Mouse (Mus musculus) left cerebral cortex, postnatal 10 days (tissue): ENCODE measurements around the gene Gm10668. TPM values are rescaled to one million over a fixed set of nuclear protein-coding genes. Genes with fewer than 3 reads are reported as not detected.
"Not testable (repeated sequence)": the region's sequence is repeated elsewhere in the genome, so short reads cannot be mapped to it uniquely, and the experiment has no call there.

Source experiments
- DNase-seq, 2 experiments: peaks; one replicate each; pipeline ENCODE4 v3.0.0; 2021 to 2022; ENCODE audit warnings: low spot score in 2 of 2, mixed read lengths in 1 of 2; ENCODE audit errors: extremely low spot score in 1 of 2
- intact Hi-C: fragments of 180-260 bp; cut with DNase I; formaldehyde crosslinking; loops from one replicate; pipeline ENCODE4 v1.15.1; 2025
- total RNA-seq, 2 experiments: library from RNA; stranded (reverse); gene quantifications; 2 replicates each; pipeline ENCODE4 v1.2.3; 2021

The Gm10668 gene
- not detected for total RNA-seq

DNA sequence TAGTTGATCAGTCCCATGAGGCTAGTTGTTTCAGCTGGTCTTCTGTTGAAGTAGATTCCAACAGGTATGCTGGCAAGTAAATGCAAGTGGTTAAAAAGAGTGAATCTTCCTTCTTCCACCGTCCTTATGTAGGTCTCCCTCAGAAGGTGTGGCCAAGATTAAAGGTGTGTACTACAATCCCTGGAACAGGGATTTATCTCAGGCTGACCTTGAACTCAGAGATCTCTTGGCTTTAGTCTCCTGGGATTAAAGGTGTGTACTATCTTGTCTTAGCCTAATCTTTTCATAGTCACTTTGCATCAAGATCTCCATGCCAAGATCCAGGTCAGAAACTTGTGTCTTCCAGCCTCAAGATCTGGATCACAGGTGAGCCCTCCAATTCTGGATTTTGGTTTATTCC is at the start of gene Gm10668:
Gm10668 (minus strand) TSS at position 101 of the 400 bp plus-strand sequence.
- DNase-seq, intact Hi-C loops: not testable (repeated sequence)

GRCm38 (mm10) chr7:20770885-20771284 is 40.5 kb upstream of the Gm10668 start, which contains the start of gene Vmn1r112:
Vmn1r112 (plus strand) TSS chr7:20771185.
- intact Hi-C loops, DNase-seq: not testable (repeated sequence)

DNA sequence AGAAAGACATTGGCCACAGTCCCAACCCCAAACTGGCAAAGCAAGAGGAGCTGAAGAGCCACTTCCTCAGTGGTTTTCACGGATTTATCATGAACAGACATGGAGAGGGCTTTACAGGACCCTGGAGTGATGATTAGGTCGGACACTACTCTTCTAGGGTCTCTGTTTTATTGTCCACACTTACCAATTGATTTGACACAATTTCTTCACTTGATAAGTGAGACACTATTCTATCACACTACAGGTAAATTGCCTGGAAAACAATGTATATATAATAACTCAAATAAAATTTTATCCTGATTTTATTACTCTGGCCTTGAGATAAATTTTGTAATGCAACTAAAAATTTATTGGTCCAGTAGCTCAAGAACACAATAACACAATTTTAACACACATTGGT is 27.3 kb downstream of the Gm10668 start, which contains the start of gene Vmn1r111:
Vmn1r111 (minus strand) TSS at position 101 of the 400 bp plus-strand sequence.
- DNase-seq, intact Hi-C loops: not testable (repeated sequence)

Other genes starting within 250 kb of the Gm10668 start
- gene Vmn1r103, start 220.1 kb downstream of the Gm10668 start, total RNA-seq = not detected
- gene Vmn1r104, start 196.8 kb downstream of the Gm10668 start, total RNA-seq = not detected
- not detected for gene Gm5726, start 184.9 kb downstream of the Gm10668 start, total RNA-seq
- gene Gm4141, start 154.4 kb downstream of the Gm10668 start, total RNA-seq = not detected
- not detected for gene Gm4513, start 131.6 kb downstream of the Gm10668 start, total RNA-seq
- gene Vmn1r107, start 61.7 kb downstream of the Gm10668 start, total RNA-seq = not detected
- gene Vmn1r111, start 27.4 kb downstream of the Gm10668 start, total RNA-seq = not detected
- not detected for gene Vmn1r112, start 40.6 kb upstream of the Gm10668 start, total RNA-seq
- gene Vmn1r113, start 56.7 kb upstream of the Gm10668 start, total RNA-seq = not detected
- gene Vmn1r114, start 81.6 kb upstream of the Gm10668 start, total RNA-seq = not detected
- gene Vmn1r115, start 114.4 kb upstream of the Gm10668 start, total RNA-seq = not detected
- not detected for gene Vmn1r116, start 141.6 kb upstream of the Gm10668 start, total RNA-seq
- not detected for gene Vmn1r117, start 153.5 kb upstream of the Gm10668 start, total RNA-seq
- gene Vmn1r118, start 181.7 kb upstream of the Gm10668 start, total RNA-seq = not detected